Mouse (Mus musculus): Measurements from ENCODE around the gene She. TPM values are rescaled to one million over a fixed set of nuclear protein-coding genes. Genes with fewer than 3 reads are reported as not detected.

Gene She
- polyA plus RNA-seq, 1 experiment, result not detected

DNA sequence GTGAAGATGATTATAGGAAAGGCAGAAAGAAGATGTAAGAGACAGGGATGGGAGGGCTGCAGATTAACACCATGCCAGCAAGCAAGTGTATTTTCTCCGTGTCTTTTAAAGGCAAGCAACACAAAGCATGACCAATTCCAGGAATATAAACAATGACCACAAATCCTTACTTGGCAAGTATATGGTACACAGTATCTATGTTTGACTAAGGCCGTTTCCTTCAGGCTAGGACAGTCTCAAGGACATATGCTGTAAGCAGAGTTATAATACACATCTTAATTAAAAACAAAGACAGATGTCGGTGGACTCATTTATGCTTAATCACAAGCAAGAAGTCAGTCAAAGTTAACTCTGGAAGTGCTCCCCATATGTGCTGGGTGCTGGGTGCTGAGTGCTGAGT is 12.6 kb upstream of the She start:
- no peak overlapping the region for H3K4me3 ChIP-seq (ENCODE audit: insufficient read depth, poor library complexity, severe bottlenecking)
- no peak for TF ChIP-seq MYOD1 (IDR thresholded peaks at IDR 0.05; ENCODE audit: control insufficient read depth, insufficient read length, low read depth)
- no peak for TF ChIP-seq CTCF (IDR thresholded peaks at IDR 0.05; ENCODE audit: control insufficient read depth, insufficient read depth, insufficient read length)
- TF ChIP-seq MYOG (IDR thresholded peaks at IDR 0.05; ENCODE audit: control insufficient read depth, extremely low read depth, insufficient read length), result no peak
- no peaks in the 10 kb centered on the region for H3K36me3 ChIP-seq (ENCODE audit: control insufficient read depth, insufficient read depth)
- no peaks in the 10 kb centered on the region for H3K79me2 ChIP-seq (ENCODE audit: control insufficient read depth, insufficient read depth)
- H3K27me3 ChIP-seq (ENCODE audit: control insufficient read depth, insufficient read depth, insufficient read length), result peaks cover 57% of the 10 kb centered on the region
- H3K79me3 ChIP-seq (ENCODE audit: low read depth), result no peaks in the 10 kb centered on the region
- H3ac ChIP-seq (ENCODE audit: control insufficient read depth, insufficient read length, low read depth), result no peak overlapping the region

DNA sequence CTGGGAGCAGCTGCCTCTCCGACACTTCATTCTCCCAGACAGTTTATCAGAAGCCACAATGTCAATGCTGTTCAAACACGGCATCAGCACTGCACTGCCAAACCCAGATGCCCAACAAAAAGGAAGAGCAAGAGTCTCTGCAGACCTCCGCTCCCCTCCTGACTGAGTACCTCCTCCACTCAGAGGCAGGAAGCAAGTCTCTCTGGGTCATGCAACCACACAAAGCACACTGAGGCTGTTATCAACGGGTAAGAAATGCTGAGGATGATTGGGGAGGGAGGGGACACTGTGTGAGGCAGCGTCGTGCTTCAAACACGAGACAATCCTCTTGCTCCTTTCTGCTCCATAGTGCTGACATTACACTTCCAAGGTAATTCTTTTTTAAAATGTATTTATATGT is 11.3 kb upstream of the She start:
- no peaks in the 10 kb centered on the region for H3K79me3 ChIP-seq (ENCODE audit: low read depth)
- H3K27me3 ChIP-seq (ENCODE audit: control insufficient read depth, insufficient read depth, insufficient read length), result peaks cover 58% of the 10 kb centered on the region
- no peaks in the 10 kb centered on the region for H3K36me3 ChIP-seq (ENCODE audit: control insufficient read depth, insufficient read depth)
- H3ac ChIP-seq (ENCODE audit: control insufficient read depth, insufficient read length, low read depth), result no peak overlapping the region
- TF ChIP-seq FOSL1 (IDR thresholded peaks at IDR 0.05; ENCODE audit: insufficient read depth, low read length, poor library complexity, severe bottlenecking), result no peak
- TF ChIP-seq CEBPB (IDR thresholded peaks at IDR 0.05; ENCODE audit: low read depth), result no peak
- TF ChIP-seq MYOD1 (IDR thresholded peaks at IDR 0.05; ENCODE audit: control insufficient read depth, insufficient read length, low read depth), result no peak
- TF ChIP-seq MAX (IDR thresholded peaks at IDR 0.05), result no peak
- TF ChIP-seq USF1 (IDR thresholded peaks at IDR 0.05; ENCODE audit: low read depth), result no peak
- H3K4me3 ChIP-seq (ENCODE audit: insufficient read depth, poor library complexity, severe bottlenecking), result no peak overlapping the region
- H3K79me2 ChIP-seq (ENCODE audit: control insufficient read depth, insufficient read depth), result no peaks in the 10 kb centered on the region

DNA sequence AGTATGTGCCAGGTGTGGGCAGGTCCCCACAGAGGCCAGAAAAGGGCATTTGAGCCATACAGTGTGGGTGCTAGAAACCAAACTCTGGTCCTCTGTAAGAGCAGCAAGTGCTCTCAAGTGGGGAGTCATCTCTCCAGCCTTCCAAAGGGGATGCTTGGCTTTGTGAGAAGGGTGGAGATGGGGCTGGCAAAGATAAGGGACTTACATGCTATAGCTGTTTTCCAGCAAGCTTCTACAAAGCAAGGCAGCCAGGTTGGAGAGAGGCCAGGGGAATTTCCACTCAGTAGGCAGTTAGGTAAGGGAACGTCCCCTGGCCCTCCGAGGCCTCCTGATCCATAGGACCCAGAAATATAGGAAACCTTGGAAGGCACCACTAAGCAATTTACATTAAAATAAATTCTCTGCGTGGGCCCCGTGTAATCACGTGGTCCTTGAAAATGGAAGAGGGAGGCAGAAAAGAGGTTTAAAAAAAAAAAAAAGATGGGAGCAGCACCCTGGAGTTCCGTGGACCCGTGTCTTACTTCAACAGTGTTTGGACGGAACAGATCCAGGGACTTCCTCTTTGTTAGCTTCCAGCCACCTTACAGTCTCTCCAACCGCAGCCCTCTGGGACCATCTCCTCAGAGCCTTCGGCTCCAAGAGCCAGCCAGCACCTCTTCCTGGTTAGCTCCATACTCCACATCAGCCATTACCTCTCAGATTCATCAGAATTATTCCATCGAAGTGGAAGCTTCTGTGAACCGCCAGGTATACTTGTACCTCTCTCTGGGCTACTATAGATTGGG is 10.7 kb upstream of the She start:
- no peaks in the 10 kb centered on the region for H3K36me3 ChIP-seq (ENCODE audit: control insufficient read depth, insufficient read depth)
- no peak overlapping the region for H3ac ChIP-seq (ENCODE audit: control insufficient read depth, insufficient read length, low read depth)
- no peaks in the 10 kb centered on the region for H3K79me2 ChIP-seq (ENCODE audit: control insufficient read depth, insufficient read depth)
- TF ChIP-seq MAX (IDR thresholded peaks at IDR 0.05) (no peak), MYOD1 (IDR thresholded peaks at IDR 0.05; ENCODE audit: control insufficient read depth, insufficient read length, low read depth) (no peak), MYOG (IDR thresholded peaks at IDR 0.05; ENCODE audit: control insufficient read depth, extremely low read depth, insufficient read length) (no peak), CEBPB (IDR thresholded peaks at IDR 0.05; ENCODE audit: low read depth) (no peak)
- no peaks in the 10 kb centered on the region for H3K79me3 ChIP-seq (ENCODE audit: low read depth)
- no peak overlapping the region for H3K4me3 ChIP-seq (ENCODE audit: insufficient read depth, poor library complexity, severe bottlenecking)
- peaks cover 58% of the 10 kb centered on the region for H3K27me3 ChIP-seq (ENCODE audit: control insufficient read depth, insufficient read depth, insufficient read length)

DNA sequence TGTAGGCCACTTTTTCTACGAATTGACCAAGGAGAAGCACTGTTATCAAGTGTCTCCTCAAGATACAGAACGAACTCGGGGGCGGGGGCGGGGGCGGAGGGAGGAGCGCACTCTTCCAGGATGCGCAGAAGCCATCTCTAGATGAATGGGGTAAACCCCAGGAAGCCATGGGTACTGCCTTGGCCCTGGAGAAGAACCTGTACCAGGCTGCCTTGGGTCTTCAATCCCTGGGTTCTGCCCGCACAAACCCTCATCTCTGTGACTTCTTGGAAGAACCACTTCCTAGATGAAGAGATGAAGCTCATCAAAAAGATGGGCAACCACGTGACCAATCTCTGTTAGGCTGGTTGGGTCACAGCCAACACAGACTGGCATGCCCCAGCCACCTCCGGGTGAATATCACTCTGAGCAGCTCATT is 10.1 kb upstream of the She start:
- Histone ChIP-seq H3K27me3 (ENCODE audit: control insufficient read depth, insufficient read depth, insufficient read length) (peaks cover 56% of the 10 kb centered on the region), H3K79me3 (ENCODE audit: low read depth) (no peaks in the 10 kb centered on the region)
- no peak for TF ChIP-seq FOSL1 (IDR thresholded peaks at IDR 0.05; ENCODE audit: insufficient read depth, low read length, poor library complexity, severe bottlenecking)
- TF ChIP-seq MYOG (IDR thresholded peaks at IDR 0.05; ENCODE audit: control insufficient read depth, extremely low read depth, insufficient read length), result no peak
- TF ChIP-seq USF1 (IDR thresholded peaks at IDR 0.05; ENCODE audit: low read depth), result no peak
- TF ChIP-seq CTCF (IDR thresholded peaks at IDR 0.05; ENCODE audit: control insufficient read depth, insufficient read depth, insufficient read length), result no peak
- no peak for TF ChIP-seq MYOD1 (IDR thresholded peaks at IDR 0.05; ENCODE audit: control insufficient read depth, insufficient read length, low read depth)
- no peak for TF ChIP-seq CEBPB (IDR thresholded peaks at IDR 0.05; ENCODE audit: low read depth)
- no peak for TF ChIP-seq MAX (IDR thresholded peaks at IDR 0.05)

DNA sequence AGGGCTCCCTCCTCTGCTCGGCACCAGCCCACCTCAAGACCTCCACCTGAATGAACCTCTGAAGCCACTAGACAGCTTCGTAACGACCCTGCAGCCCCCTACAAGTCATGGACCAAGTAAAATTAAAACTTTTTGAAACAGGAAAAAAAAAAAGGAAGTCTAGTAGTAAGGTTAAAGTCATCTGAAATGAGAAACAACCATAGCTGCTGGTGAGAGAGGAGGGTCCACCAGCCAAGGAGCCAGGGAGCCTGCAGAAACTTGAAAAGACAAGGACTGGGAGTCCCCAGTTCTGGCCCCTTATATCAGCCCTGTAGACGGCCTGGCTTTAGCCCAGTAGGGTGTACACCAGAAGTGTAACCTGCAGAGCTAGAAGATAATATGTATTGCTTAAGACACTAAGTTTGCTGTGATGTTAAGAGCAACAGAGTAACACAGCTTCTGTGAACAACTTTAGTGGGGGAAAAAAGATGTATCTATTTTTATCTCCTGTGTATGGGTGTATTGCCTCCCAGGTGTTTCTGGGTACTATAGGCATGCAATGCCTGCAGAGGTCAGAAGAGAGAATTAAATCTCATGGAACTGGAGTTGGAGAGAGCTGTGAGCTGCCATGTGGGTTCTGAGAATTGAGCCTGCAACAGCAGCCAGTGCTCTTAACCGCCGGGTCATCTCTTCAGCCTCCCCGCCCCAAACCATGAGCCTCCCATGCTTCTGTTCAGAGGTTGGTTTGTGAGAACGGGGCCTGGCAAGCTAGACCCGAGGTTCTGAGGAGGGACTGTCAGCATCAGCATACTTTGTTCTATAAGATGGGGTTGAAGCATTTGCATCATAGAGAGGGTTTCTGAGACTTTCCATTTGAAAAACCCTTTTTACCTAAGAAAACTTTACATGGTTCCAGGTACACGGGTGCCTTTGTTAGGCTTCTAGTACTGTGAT is 9.4 kb upstream of the She start:
- peaks cover 54% of the 10 kb centered on the region for H3K27me3 ChIP-seq (ENCODE audit: control insufficient read depth, insufficient read depth, insufficient read length)
- H3K79me2 ChIP-seq (ENCODE audit: control insufficient read depth, insufficient read depth), result no peaks in the 10 kb centered on the region
- TF ChIP-seq CEBPB (IDR thresholded peaks at IDR 0.05; ENCODE audit: low read depth), result no peak
- no peak for TF ChIP-seq MYOD1 (IDR thresholded peaks at IDR 0.05; ENCODE audit: control insufficient read depth, insufficient read length, low read depth)
- no peak overlapping the region for H3ac ChIP-seq (ENCODE audit: control insufficient read depth, insufficient read length, low read depth)
- H3K79me3 ChIP-seq (ENCODE audit: low read depth), result no peaks in the 10 kb centered on the region
- H3K4me3 ChIP-seq (ENCODE audit: insufficient read depth, poor library complexity, severe bottlenecking), result no peak overlapping the region
- H3K36me3 ChIP-seq (ENCODE audit: control insufficient read depth, insufficient read depth), result no peaks in the 10 kb centered on the region

More for the DNA sequence above, 10.1 kb upstream of the She start:
- Histone ChIP-seq H3K79me2 (ENCODE audit: control insufficient read depth, insufficient read depth) (no peaks in the 10 kb centered on the region), H3ac (ENCODE audit: control insufficient read depth, insufficient read length, low read depth) (no peak overlapping the region), H3K36me3 (ENCODE audit: control insufficient read depth, insufficient read depth) (no peaks in the 10 kb centered on the region), H3K4me3 (ENCODE audit: insufficient read depth, poor library complexity, severe bottlenecking) (no peak overlapping the region)

DNA sequence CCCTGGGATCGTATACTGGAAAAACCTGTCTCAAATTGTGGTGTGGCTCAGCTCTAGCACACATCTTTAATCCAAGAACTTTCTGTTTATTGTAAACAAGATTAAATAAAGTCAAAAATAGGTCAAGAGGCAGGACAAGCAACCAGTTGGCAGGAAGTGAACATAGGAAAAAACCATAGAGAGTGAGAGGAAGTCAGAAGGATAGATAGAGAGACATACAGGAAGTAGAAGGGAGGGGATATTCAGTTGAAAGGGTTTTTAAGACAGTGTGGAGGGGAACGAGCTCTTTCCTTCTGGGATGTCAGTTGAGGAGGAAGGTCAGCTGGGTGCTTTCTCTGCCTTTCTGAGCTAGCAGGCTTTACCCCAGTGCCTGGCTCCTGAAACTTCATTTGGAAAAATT is 7.6 kb upstream of the She start:
- TF ChIP-seq FOSL1 (IDR thresholded peaks at IDR 0.05; ENCODE audit: insufficient read depth, low read length, poor library complexity, severe bottlenecking), result no peak
- TF ChIP-seq MAX (IDR thresholded peaks at IDR 0.05), result no peak
- no peak for TF ChIP-seq MYOD1 (IDR thresholded peaks at IDR 0.05; ENCODE audit: control insufficient read depth, insufficient read length, low read depth)
- TF ChIP-seq CEBPB (IDR thresholded peaks at IDR 0.05; ENCODE audit: low read depth), result no peak
- TF ChIP-seq USF1 (IDR thresholded peaks at IDR 0.05; ENCODE audit: low read depth), result no peak
- TF ChIP-seq MYOG (IDR thresholded peaks at IDR 0.05; ENCODE audit: control insufficient read depth, extremely low read depth, insufficient read length), result no peak
- no peak for TF ChIP-seq CTCF (IDR thresholded peaks at IDR 0.05; ENCODE audit: control insufficient read depth, insufficient read depth, insufficient read length)
- no peaks in the 10 kb centered on the region for H3K36me3 ChIP-seq (ENCODE audit: control insufficient read depth, insufficient read depth)
- no peak overlapping the region for H3ac ChIP-seq (ENCODE audit: control insufficient read depth, insufficient read length, low read depth)
- no peaks in the 10 kb centered on the region for H3K79me3 ChIP-seq (ENCODE audit: low read depth)
- peaks cover 53% of the 10 kb centered on the region for H3K27me3 ChIP-seq (ENCODE audit: control insufficient read depth, insufficient read depth, insufficient read length)
- no peaks in the 10 kb centered on the region for H3K79me2 ChIP-seq (ENCODE audit: control insufficient read depth, insufficient read depth)
- H3K4me3 ChIP-seq (ENCODE audit: insufficient read depth, poor library complexity, severe bottlenecking), result no peak overlapping the region

Data from C2C12 (cell line).